In genomic region chr11:43790446-43790845, GRCm38 (mm10) we compare ENCODE assay signal across 20 mouse cellular contexts. TPM values are rescaled to one million over a fixed set of nuclear protein-coding genes. Genes with fewer than 3 reads are reported as not detected.
DNase-seq lines count a peak whose midpoint lies in the region; ATAC-seq and TF ChIP-seq lines count a peak whose summit lies in the region.
"Had no signal": no experiment of that assay in that cellular context is flagged by ENCODE, and none has a peak within 500 bp of the region (broad histone marks: within the 10 kb centered on the region; RNA-seq: fewer than 3 reads in every experiment).

No protein-coding gene starts in this region.

- intact Hi-C loops in heart, postnatal 10 days (cut with DNase I) = no loop called here

- no peak for TF ChIP-seq EP300 in lung, postnatal 0 days (IDR thresholded peaks at IDR 0.05)

- no peak overlapping the region for H3K9ac ChIP-seq in lung, postnatal 0 days (replicated peaks; ENCODE audit: low read depth)
- H3K9ac ChIP-seq: hindbrain, embryonic 14.5 days; liver, embryonic 13.5 days; lung, embryonic 15.5 days; midbrain, embryonic 13.5 days had no signal

- no peak for TF ChIP-seq POLR2A in kidney, adult 2 months (IDR thresholded peaks at IDR 0.05; ENCODE audit: low read depth, low read length)
- no peak for TF ChIP-seq POLR2A in lung, adult 2 months (IDR thresholded peaks at IDR 0.05; ENCODE audit: borderline replicate concordance, extremely low read depth, low read depth, low read length)

- H3K4me3 ChIP-seq in kidney, adult 2 months (ENCODE audit: insufficient read depth, low read depth, low read length) = no peak overlapping the region
- no peak overlapping the region for H3K4me3 ChIP-seq in lung, postnatal 0 days (ENCODE audit: low read depth, low read length)
- no peak overlapping the region for H3K4me3 ChIP-seq in lung, adult 2 months (replicated peaks; ENCODE audit: extremely low read depth, low read depth, low read length)
- H3K4me3 ChIP-seq: gastrocnemius, adult 2 months; liver, embryonic 13.5 days; lung, embryonic 15.5 days; megakaryocyte, embryonic 14.5 days; midbrain, embryonic 13.5 days had no signal

- peak; percentile 8 for DNase-seq in adrenal gland, postnatal 14 days
- no peak for DNase-seq in adrenal gland, postnatal 4 days (ENCODE audit: low spot score in 2 of 2)
- peak; percentile 31 for DNase-seq in kidney, adult 2 months
- DNase-seq in kidney, postnatal 4 days = no peak
- peak; percentile 67 for DNase-seq in lung, postnatal 0 days (ENCODE audit: low spot score)
- DNase-seq in lung, adult 2 months = no peak
- DNase-seq in heart, postnatal 10 days = peak; percentile 59 to 67
- DNase-seq in spleen, adult 18-20 months = no peak
- DNase-seq: cerebellum, adult 8-10 months; cerebellum, postnatal 36 days; gastrocnemius, adult 2 months; liver, embryonic 13.5 days; thymus, adult 18-20 months; thymus, postnatal 36 days had no signal

- no peaks in the 10 kb centered on the region for H3K9me3 ChIP-seq in lung, postnatal 0 days (ENCODE audit: low read length)
- H3K9me3 ChIP-seq: liver, embryonic 13.5 days; lung, embryonic 15.5 days; megakaryocyte, embryonic 14.5 days; midbrain, embryonic 13.5 days had no signal

- no peak overlapping the region for H3K27ac ChIP-seq in kidney, adult 2 months (ENCODE audit: insufficient read depth, low read depth, low read length)
- H3K27ac ChIP-seq in lung, postnatal 0 days (ENCODE audit: low read length) = no peak overlapping the region
- H3K27ac ChIP-seq: gastrocnemius, adult 2 months; hindbrain, embryonic 14.5 days; liver, embryonic 13.5 days; lung, embryonic 15.5 days; midbrain, embryonic 13.5 days had no signal

- H3K4me1 ChIP-seq in kidney, adult 2 months (ENCODE audit: control insufficient read depth, insufficient read depth, low read length) = no peaks in the 10 kb centered on the region
- H3K4me1 ChIP-seq in lung, postnatal 0 days (ENCODE audit: insufficient read depth, low read depth, low read length) = no peaks in the 10 kb centered on the region
- H3K4me1 ChIP-seq in lung, adult 2 months (ENCODE audit: control insufficient read depth, insufficient read depth, low read length) = no peaks in the 10 kb centered on the region
- H3K4me1 ChIP-seq: liver, embryonic 13.5 days; lung, embryonic 15.5 days; megakaryocyte, embryonic 14.5 days; midbrain, embryonic 13.5 days had no signal

- WGBS in kidney, adult 2 months = 55% methylated on average over 6 of the region's 6 CpGs
- 70% methylated on average over 6 of the region's 6 CpGs for WGBS in lung, postnatal 0 days
- 73% methylated on average over 6 of the region's 6 CpGs for WGBS in lung, adult 2 months

- no peaks in the 10 kb centered on the region for H3K27me3 ChIP-seq in kidney, adult 2 months (replicated peaks; ENCODE audit: control insufficient read depth, insufficient read depth, low read length)
- H3K27me3 ChIP-seq in lung, postnatal 0 days (replicated peaks; ENCODE audit: insufficient read depth, low read length) = no peaks in the 10 kb centered on the region
- H3K27me3 ChIP-seq: liver, embryonic 13.5 days; lung, embryonic 15.5 days; midbrain, embryonic 13.5 days had no signal

- H3K36me3 ChIP-seq in kidney, adult 2 months (ENCODE audit: control insufficient read depth, insufficient read depth, low read length) = no peaks in the 10 kb centered on the region
- H3K36me3 ChIP-seq in lung, postnatal 0 days (ENCODE audit: insufficient read depth, low read length) = no peaks in the 10 kb centered on the region
- H3K36me3 ChIP-seq: liver, embryonic 13.5 days; lung, embryonic 15.5 days; midbrain, embryonic 13.5 days had no signal

- no peak overlapping the region for H3K4me2 ChIP-seq in lung, postnatal 0 days (replicated peaks; ENCODE audit: low read depth, low read length)
- H3K4me2 ChIP-seq: hindbrain, embryonic 14.5 days; liver, embryonic 13.5 days; lung, embryonic 15.5 days; midbrain, embryonic 13.5 days had no signal

- ATAC-seq in lung, postnatal 0 days = peak; percentile 57
- ATAC-seq: forebrain, embryonic 14.5 days; inflammation-experienced regulatory T-cells, adult 6 months; midbrain, embryonic 13.5 days had no signal

- no peak for TF ChIP-seq CTCF in kidney, adult 2 months (conservative IDR thresholded peaks at IDR 0.05; ENCODE audit: insufficient read depth, insufficient read length, low read depth, low read length)
- TF ChIP-seq CTCF in lung, postnatal 0 days (IDR thresholded peaks at IDR 0.05) = no peak
- TF ChIP-seq CTCF in lung, adult 2 months (IDR thresholded peaks at IDR 0.05; ENCODE audit: insufficient read depth, low read length) = no peak

RNA-seq across cellular contexts. Expression of gene Ttc1, which starts 42.6 kb away (rescaled TPM):
- total RNA-seq in adrenal gland, postnatal 14 days (2021) = 51.2 and 55.8 TPM in 2 replicates
- total RNA-seq in adrenal gland, postnatal 4 days (2021) = 10 to 100 TPM; 50.8 to 55.9 TPM
- polyA plus RNA-seq in kidney, adult 2 months (2012; rRNA removed) = 15.3 and 15.4 TPM in 2 replicates
- 53.2 TPM in 2 replicates for polyA plus RNA-seq in lung, postnatal 0 days (2015; fragmentation: Nextera tagmentation; extraction: Ambion mirVana)
- polyA plus RNA-seq in lung, adult 2 months (2012; rRNA removed) = 6.0 and 10.7 TPM in 2 replicates
- 10 to 100 TPM; 47.4 to 50.0 TPM for total RNA-seq in heart, postnatal 10 days (2021)

Comparison
In these comparisons a context has a peak if more than half of its experiments do, and no peak if none do; other contexts are left out.
1. DNase-seq: peak in adrenal gland, postnatal 14 days (single experiment), kidney, adult 2 months (single experiment), lung, postnatal 0 days (single experiment) and heart, postnatal 10 days (2 of 2); none in adrenal gland, postnatal 4 days (0 of 2), kidney, postnatal 4 days (0 of 2), lung, adult 2 months (single experiment) and spleen, adult 18-20 months (0 of 2).